Mouse (Mus musculus) embryonic facial prominence, embryonic 11.5 days (tissue): Measurements from ENCODE around the gene Cacna1d. TPM values are rescaled to one million over a fixed set of nuclear protein-coding genes. Genes with fewer than 3 reads are reported as not detected.

Experiments used
- ATAC-seq: fragments of 200-750 bp; cut with Nextera tagmentation; replicated peaks from 2 replicates; pipeline ENCODE4 v1.8.0; 2017; ENCODE audit warnings: low read depth; ENCODE audit not compliant: insufficient number of reproducible peaks, low FRiP score, low TSS enrichment
- DNase-seq: peaks from one replicate; pipeline ENCODE4 v3.0.0-alpha.2; 2015; ENCODE audit warnings: low spot score
- H3K27ac ChIP-seq: fragments of 300-500 bp; sonication (generic); replicated peaks from 2 replicates; pipeline ENCODE4 v1.5.1; 2014; ENCODE audit warnings: mild to moderate bottlenecking, low read depth, low read length, control low read depth
- H3K27me3 ChIP-seq: fragments of 300-500 bp; sonication (generic); 2 replicates; pipeline ENCODE4 v1.6.1; 2014; ENCODE audit warnings: mild to moderate bottlenecking, low read length, moderate library complexity, mixed read lengths; ENCODE audit not compliant: control insufficient read depth, insufficient read depth
- H3K36me3 ChIP-seq: fragments of 300-500 bp; sonication (generic); replicated peaks from 2 replicates; pipeline ENCODE4 v1.6.1; 2014; ENCODE audit warnings: low read depth, mild to moderate bottlenecking, low read length, moderate library complexity, mixed read lengths; ENCODE audit not compliant: control insufficient read depth, insufficient read depth
- H3K4me1 ChIP-seq: fragments of 300-500 bp; sonication (generic); 2 replicates; pipeline ENCODE4 v1.6.1; 2014; ENCODE audit warnings: low read length, mixed read lengths; ENCODE audit not compliant: control insufficient read depth, insufficient read depth
- H3K4me2 ChIP-seq: fragments of 300-500 bp; sonication (generic); 2 replicates; pipeline ENCODE4 v1.6.1; 2014; ENCODE audit warnings: low read depth, mild to moderate bottlenecking, control low read depth, low read length, moderate library complexity
- H3K4me3 ChIP-seq: fragments of 300-500 bp; sonication (generic); 2 replicates; pipeline ENCODE4 v1.5.1; 2014; ENCODE audit warnings: low read depth, low read length, control low read depth
- H3K9ac ChIP-seq: fragments of 300-500 bp; sonication (generic); replicated peaks from 2 replicates; pipeline ENCODE4 v1.6.1; 2014; ENCODE audit warnings: mild to moderate bottlenecking, control low read depth, low read length
- H3K9me3 ChIP-seq: fragments of 300-500 bp; sonication (generic); replicated peaks from 2 replicates; pipeline ENCODE4 v1.6.1; 2016; ENCODE audit warnings: mild to moderate bottlenecking, low read length, inconsistent platforms, mixed read lengths; ENCODE audit not compliant: control insufficient read depth
- WGBS: fragments of 180-500 bp; shearing (Covaris S2); extraction: QIAGEN DNeasy Blood & Tissue Kit; methylation state at CpG from one replicate; pipeline ENCODE4 v1.1.7; 2014; 5-methylcytosine and 5-hydroxymethylcytosine counted together
- polyA plus RNA-seq: library from polyadenylated mRNA; unstranded; fragments of >200 nt; fragmentation: Nextera tagmentation; extraction: Ambion mirVana; gene quantifications from 2 replicates; pipeline ENCODE4 v1.2.1, GENCODE M21; 2014

Gene Cacna1d
- polyA plus RNA-seq, 1 experiment from 2014 or later, result 0.88 TPM

DNA sequence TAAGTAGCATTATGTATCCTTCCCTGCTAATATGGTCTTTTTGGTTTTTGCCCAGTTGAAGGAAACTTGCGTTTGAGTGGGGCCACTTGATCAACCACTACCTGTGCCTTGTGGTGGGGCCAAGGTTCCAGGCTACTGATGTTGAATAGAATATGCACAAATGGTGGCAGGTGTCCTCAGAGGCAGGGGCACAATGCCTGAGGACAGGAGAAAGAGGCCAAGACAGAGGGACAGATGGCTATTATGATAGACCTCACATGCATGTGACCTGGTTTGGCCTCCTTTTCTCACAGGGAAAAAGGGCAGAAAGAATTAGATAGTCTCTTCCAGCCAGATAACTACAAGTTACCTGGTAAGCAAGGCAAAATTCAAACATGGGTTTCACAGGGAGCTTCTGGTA is 286.7 kb downstream of the Cacna1d start:
- DNase-seq, result no peak
- no peak overlapping the region for H3K4me2 ChIP-seq
- ATAC-seq, result no peak
- H3K4me3 ChIP-seq, result no peak overlapping the region
- no peaks in the 10 kb centered on the region for H3K36me3 ChIP-seq
- no peak overlapping the region for H3K9ac ChIP-seq
- H3K4me1 ChIP-seq, result no peaks in the 10 kb centered on the region
- WGBS, result 81% methylated on average over 1 of the region's 1 CpGs
- H3K27me3 ChIP-seq, result no peaks in the 10 kb centered on the region
- no peak overlapping the region for H3K27ac ChIP-seq
- no peaks in the 10 kb centered on the region for H3K9me3 ChIP-seq

DNA sequence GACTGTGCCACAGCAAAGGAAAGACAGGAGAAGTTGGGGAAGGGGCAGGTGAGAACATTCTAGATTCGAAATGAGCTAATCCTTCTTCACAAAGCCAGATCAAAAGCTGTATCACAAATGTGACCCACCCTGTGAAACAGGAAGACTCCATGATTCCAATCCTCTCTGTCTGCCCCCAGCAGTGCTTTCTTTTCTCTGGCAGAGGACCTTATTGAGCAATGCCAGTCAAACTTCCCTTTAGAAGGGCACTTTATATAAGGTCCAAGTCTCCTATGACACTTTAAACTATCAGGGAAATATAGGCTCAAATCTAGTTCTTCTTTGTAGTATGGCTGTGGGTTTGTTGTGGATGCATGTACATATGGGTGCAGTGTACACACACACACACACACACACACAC is 290.9 kb downstream of the Cacna1d start:
- no peak for DNase-seq
- Histone ChIP-seq H3K4me3 (no peak overlapping the region), H3K4me1 (no peaks in the 10 kb centered on the region), H3K9ac (no peak overlapping the region), H3K36me3 (no peaks in the 10 kb centered on the region), H3K27ac (no peak overlapping the region), H3K9me3 (no peaks in the 10 kb centered on the region), H3K4me2 (no peak overlapping the region), H3K27me3 (no peaks in the 10 kb centered on the region)
- no peak for ATAC-seq
- WGBS, result 100% methylated on average over 1 of the region's 1 CpGs

DNA sequence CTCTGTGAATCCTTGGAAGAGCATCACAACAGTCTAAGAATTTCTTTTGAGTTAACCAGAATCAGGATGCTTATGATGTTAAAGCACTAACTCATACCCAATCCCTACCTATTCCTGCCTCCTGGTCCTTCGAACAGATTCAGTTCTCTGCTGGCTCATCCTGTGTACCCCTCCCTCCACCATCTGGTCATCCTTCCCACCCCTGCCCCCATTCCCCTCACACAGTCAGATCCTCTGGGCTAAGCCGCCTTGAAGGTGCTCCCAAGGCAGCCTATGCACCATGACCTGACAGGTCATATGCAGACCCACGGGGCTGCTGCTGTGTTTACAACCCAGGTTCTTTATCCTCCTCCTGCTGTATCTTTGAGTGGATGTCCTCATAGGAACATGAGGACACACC is 292.4 kb downstream of the Cacna1d start:
- DNase-seq (no peak), ATAC-seq (no peak)
- 75% methylated on average over 3 of the region's 3 CpGs for whole genome bisulfite sequencing
- Histone ChIP-seq H3K27me3 (no peaks in the 10 kb centered on the region), H3K4me1 (no peaks in the 10 kb centered on the region), H3K4me2 (no peak overlapping the region), H3K9me3 (no peaks in the 10 kb centered on the region), H3K9ac (no peak overlapping the region), H3K4me3 (no peak overlapping the region), H3K27ac (no peak overlapping the region), H3K36me3 (no peaks in the 10 kb centered on the region)

DNA sequence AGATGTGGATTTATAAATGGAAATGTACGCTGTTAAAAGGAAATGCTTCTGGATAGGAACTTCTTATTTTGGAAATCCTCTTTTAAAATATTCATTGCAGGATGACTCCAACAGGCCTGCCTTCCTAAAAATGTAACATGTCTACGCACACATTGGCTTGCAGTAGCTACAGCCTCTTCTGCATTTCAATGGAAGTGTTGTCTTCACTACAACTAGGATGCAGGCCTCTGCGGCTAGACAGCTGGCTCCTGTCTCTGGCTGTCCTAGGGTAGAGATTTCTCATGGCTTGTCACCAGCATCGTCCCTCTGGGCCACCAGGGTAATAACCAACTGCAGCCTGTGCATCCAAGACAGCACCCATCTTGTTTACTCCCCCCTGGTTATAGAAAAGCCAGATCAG is 293.1 kb downstream of the Cacna1d start:
- H3K4me2 ChIP-seq, result no peak overlapping the region
- H3K4me1 ChIP-seq, result no peaks in the 10 kb centered on the region
- 86% methylated on average over 4 of the region's 4 CpGs for WGBS
- no peaks in the 10 kb centered on the region for H3K27me3 ChIP-seq
- H3K4me3 ChIP-seq, result no peak overlapping the region
- no peaks in the 10 kb centered on the region for H3K9me3 ChIP-seq
- DNase-seq (no peak), ATAC-seq (no peak)
- no peaks in the 10 kb centered on the region for H3K36me3 ChIP-seq
- no peak overlapping the region for H3K27ac ChIP-seq
- no peak overlapping the region for H3K9ac ChIP-seq

DNA sequence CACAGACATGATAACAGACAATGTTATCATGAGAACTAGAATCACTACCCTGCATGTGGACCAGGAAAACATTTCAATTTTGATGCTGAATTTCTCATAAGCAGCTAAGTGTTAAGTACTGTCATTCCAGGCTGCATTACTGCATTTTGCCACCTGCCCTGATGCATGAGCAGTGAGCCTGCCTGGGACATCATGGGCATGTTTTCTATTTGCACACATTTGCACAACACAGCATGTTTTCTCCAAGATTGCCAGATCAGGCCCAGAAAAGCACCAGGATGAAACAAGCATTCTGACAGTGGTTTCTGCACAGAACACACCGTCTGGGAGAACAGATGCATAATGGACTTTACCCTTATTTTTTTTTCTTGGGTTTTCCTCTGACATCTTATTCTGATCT is 294.3 kb downstream of the Cacna1d start:
- DNase-seq (no peak), ATAC-seq (no peak)

DNA sequence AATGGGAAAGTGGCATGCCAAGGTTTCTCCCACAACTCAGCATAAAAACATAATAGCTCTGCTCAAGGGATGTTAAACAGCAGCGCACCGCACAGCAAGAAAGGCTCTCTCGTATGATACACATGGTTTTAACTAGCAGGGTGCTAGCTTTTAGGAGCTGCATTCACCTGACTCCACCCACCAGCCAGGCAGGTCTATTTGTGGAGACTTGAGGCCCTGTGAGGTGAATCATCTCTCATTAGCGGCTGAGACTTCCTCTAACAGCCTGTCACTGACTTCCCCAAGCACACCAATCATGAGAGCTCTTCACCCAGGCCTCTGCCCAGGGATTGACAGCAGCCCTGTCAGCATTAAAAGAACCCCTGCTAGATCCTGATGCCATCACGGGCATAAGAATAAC is 295.0 kb downstream of the Cacna1d start:
- no peak overlapping the region for H3K4me3 ChIP-seq
- 52% methylated on average over 5 of the region's 5 CpGs for WGBS
- no peaks in the 10 kb centered on the region for H3K9me3 ChIP-seq
- no peaks in the 10 kb centered on the region for H3K36me3 ChIP-seq
- ATAC-seq (no peak), DNase-seq (no peak)
- no peak overlapping the region for H3K9ac ChIP-seq
- no peak overlapping the region for H3K4me2 ChIP-seq
- no peaks in the 10 kb centered on the region for H3K27me3 ChIP-seq
- no peak overlapping the region for H3K27ac ChIP-seq
- no peaks in the 10 kb centered on the region for H3K4me1 ChIP-seq

More for the DNA sequence above, 294.3 kb downstream of the Cacna1d start:
- Histone ChIP-seq H3K9ac (no peak overlapping the region), H3K4me2 (no peak overlapping the region), H3K27ac (no peak overlapping the region), H3K27me3 (no peaks in the 10 kb centered on the region), H3K4me3 (no peak overlapping the region), H3K4me1 (no peaks in the 10 kb centered on the region), H3K9me3 (no peaks in the 10 kb centered on the region), H3K36me3 (no peaks in the 10 kb centered on the region)
- WGBS, result 78% methylated on average over 1 of the region's 1 CpGs

DNA sequence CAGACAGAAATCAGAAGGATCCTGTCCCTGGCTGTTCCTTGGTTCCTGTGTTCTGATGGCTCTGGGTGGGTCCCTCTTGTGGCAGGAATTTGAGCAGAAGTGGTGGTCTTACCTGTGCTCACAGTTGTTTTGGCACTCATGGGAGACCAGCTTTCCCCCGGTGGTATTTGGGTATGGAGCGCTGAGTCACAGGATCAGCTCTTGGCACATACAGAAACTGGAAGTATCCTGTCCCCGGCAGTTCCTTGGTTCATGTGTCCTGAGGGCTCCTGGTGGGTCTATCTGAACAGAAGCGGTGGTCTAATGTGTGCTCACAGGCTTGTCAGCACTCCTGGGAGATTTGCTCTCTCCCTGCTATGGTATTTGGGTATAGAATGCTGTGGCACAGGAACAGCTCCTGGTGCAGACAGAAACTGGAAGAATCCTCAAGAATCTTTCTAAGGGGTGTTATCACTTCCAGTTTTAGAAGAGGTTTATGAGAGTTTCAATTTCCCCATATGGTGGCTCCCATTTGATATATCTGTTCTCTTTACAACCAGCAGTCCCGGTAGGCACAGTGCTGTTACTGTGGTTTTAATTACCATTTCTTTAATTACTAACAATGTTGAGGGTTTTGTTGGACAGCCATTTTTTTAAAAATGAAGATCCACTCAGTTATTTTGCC is 300.8 kb downstream of the Cacna1d start:
- no peak overlapping the region for H3K4me2 ChIP-seq
- H3K4me1 ChIP-seq, result no peaks in the 10 kb centered on the region
- H3K27ac ChIP-seq, result no peak overlapping the region
- DNase-seq (no peak), ATAC-seq (no peak)
- no peak overlapping the region for H3K4me3 ChIP-seq
- H3K27me3 ChIP-seq, result no peaks in the 10 kb centered on the region
- 82% methylated on average over 5 of the region's 5 CpGs for WGBS
- H3K9ac ChIP-seq, result no peak overlapping the region
- no peaks in the 10 kb centered on the region for H3K9me3 ChIP-seq
- H3K36me3 ChIP-seq, result no peaks in the 10 kb centered on the region

DNA sequence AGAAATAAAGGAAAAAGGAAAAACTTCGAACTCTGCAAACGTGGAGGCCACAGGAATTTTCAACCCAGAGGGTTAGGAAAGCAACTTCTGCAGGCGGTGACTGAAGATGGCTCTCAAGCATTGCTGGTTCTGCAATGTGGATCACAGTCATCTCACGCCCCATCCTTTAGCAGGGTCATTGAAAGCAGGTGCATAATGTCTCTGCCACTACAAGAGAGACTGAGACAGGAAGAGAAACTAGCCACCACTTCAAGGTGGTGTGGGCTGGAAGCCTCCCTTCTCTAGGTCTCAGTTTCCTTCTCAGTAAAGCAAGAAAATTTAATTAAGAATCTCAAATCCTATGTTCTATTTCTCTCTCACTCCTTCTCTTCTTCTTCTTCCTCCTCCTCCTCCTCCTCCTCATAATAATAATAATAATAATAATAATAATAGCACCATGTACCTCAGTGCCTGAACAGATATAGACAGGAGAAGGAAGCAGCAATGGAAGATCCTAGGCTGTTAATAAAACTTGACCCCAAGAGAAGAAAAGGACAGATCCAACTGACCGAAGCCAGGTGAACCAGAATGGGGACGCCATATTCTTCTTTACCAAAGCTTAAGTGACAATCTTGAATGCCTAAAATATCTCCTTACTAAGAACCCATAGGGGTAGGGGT is 305.5 kb downstream of the Cacna1d start:
- WGBS, result 85% methylated on average over 6 of the region's 6 CpGs
- no peak overlapping the region for H3K4me2 ChIP-seq
- no peak overlapping the region for H3K4me3 ChIP-seq
- no peaks in the 10 kb centered on the region; the same call in 1 of the 2 replicates for H3K4me1 ChIP-seq
- no peaks in the 10 kb centered on the region for H3K27me3 ChIP-seq
- H3K9ac ChIP-seq, result no peak overlapping the region
- DNase-seq, result no peak
- no peaks in the 10 kb centered on the region for H3K9me3 ChIP-seq
- no peaks in the 10 kb centered on the region for H3K36me3 ChIP-seq
- ATAC-seq, result no peak
- no peak overlapping the region for H3K27ac ChIP-seq
